Mouse (Mus musculus) brain, embryonic 14.5 days (tissue): ENCODE measurements around the gene Szrd1.

Source experiments
- CTCF ChIP-seq: fragments of 200-500 bp; IDR thresholded peaks from 2 replicates; pipeline ENCODE4 v1.5.1; 2012; ENCODE audit warnings: inconsistent platforms, mild to moderate bottlenecking, moderate library complexity, borderline replicate concordance; ENCODE audit not compliant: insufficient read depth, insufficient read length; ENCODE audit errors: extremely low read depth
- POLR2A ChIP-seq: fragments of 200-500 bp; IDR thresholded peaks from 2 replicates; pipeline ENCODE4 v1.6.1; 2012; ENCODE audit warnings: mild to moderate bottlenecking, inconsistent platforms, borderline replicate concordance; ENCODE audit not compliant: poor library complexity, insufficient read depth, insufficient read length, severe bottlenecking; ENCODE audit errors: extremely low read depth

- no peak for TF ChIP-seq POLR2A
- TF ChIP-seq CTCF = no peak
These were observed 42.4 kb upstream of the Szrd1 start for GRCm38 (mm10) chr4:141181981-141182380.
